Mouse (Mus musculus): ENCODE data around the gene Clec11a. TPM values are rescaled to one million over a fixed set of nuclear protein-coding genes. Genes with fewer than 3 reads are reported as not detected.
A peak's percentile ranks its signal among the peaks of the same experiment; 100 is the strongest.

Gene Clec11a
- polyA plus RNA-seq (2015; fragmentation: Nextera tagmentation; extraction: Ambion mirVana): 3.5 and 4.4 TPM in 2 replicates

- ATAC-seq: no peak
- Histone ChIP-seq H3K9ac (replicated peaks; ENCODE audit: low read depth, low read length) (no peak within 1 kb of the TSS; the same call in 1 of the 2 replicates), H3K36me3 (ENCODE audit: control insufficient read depth, insufficient read depth) (no peaks in the 10 kb centered on the region), H3K4me2 (ENCODE audit: low read length) (peak within 1 kb of the TSS; percentile 87), H3K4me3 (replicated peaks; ENCODE audit: low read length) (peak within 1 kb of the TSS; percentile 78; the same call in 1 of the 2 replicates), H3K9me3 (ENCODE audit: control insufficient read depth, low read length) (no peaks in the 10 kb centered on the region), H3K27me3 (replicated peaks; ENCODE audit: control insufficient read depth, insufficient read depth, low read length) (no peaks in the 10 kb centered on the region), H3K4me1 (replicated peaks; ENCODE audit: control insufficient read depth, insufficient read depth, low read length) (peaks cover 28% of the 10 kb centered on the region), H3K27ac (ENCODE audit: low read length) (peak within 1 kb of the TSS; percentile 35; the same call in 1 of the 2 replicates)
- 66% methylated on average over 6 of the region's 6 CpGs for WGBS
Observed at GRCm38 (mm10) chr7:44306516-44307240, at the start of gene Clec11a. Clec11a (minus strand) TSS chr7:44306902.

- H3K4me1 ChIP-seq (replicated peaks; ENCODE audit: control insufficient read depth, insufficient read depth, low read length): peaks cover 44% of the 10 kb centered on the region
- ATAC-seq: no peak
- peaks cover 72% of the 10 kb centered on the region for H3K27me3 ChIP-seq (replicated peaks; ENCODE audit: control insufficient read depth, insufficient read depth, low read length)
- H3K4me2 ChIP-seq (ENCODE audit: low read length): no peak overlapping the region
- no peaks in the 10 kb centered on the region for H3K9me3 ChIP-seq (ENCODE audit: control insufficient read depth, low read length)
- H3K36me3 ChIP-seq (ENCODE audit: control insufficient read depth, insufficient read depth): no peaks in the 10 kb centered on the region
- 54% methylated on average over 6 of the region's 6 CpGs for WGBS
- no peak overlapping the region for H3K4me3 ChIP-seq (replicated peaks; ENCODE audit: low read length)
- H3K9ac ChIP-seq (replicated peaks; ENCODE audit: low read depth, low read length): no peak overlapping the region
- no peak overlapping the region for H3K27ac ChIP-seq (ENCODE audit: low read length)
Observed at GRCm38 (mm10) chr7:44355411-44355810, 48.7 kb upstream of the Clec11a start.

GRCm38 (mm10) chr7:44353601-44354340, 47.1 kb upstream of the Clec11a start:
- Histone ChIP-seq H3K27ac (ENCODE audit: low read length) (no peak overlapping the region), H3K4me2 (ENCODE audit: low read length) (no peak overlapping the region), H3K36me3 (ENCODE audit: control insufficient read depth, insufficient read depth) (no peaks in the 10 kb centered on the region), H3K27me3 (replicated peaks; ENCODE audit: control insufficient read depth, insufficient read depth, low read length) (peaks cover 68% of the 10 kb centered on the region), H3K9me3 (ENCODE audit: control insufficient read depth, low read length) (no peaks in the 10 kb centered on the region), H3K9ac (replicated peaks; ENCODE audit: low read depth, low read length) (0 out of 2 replicates have a peak overlapping the region, but pooled peaks have one; percentile 6), H3K4me3 (replicated peaks; ENCODE audit: low read length) (no peak overlapping the region), H3K4me1 (replicated peaks; ENCODE audit: control insufficient read depth, insufficient read depth, low read length) (peaks cover 35% of the 10 kb centered on the region)
- 3% methylated on average over 35 of the region's 35 CpGs for WGBS
- no peak for ATAC-seq

GRCm38 (mm10) chr7:44352750-44353600, 46.3 kb upstream of the Clec11a start:
- WGBS: 2% methylated on average over 70 of the region's 71 CpGs
- H3K9ac ChIP-seq (replicated peaks; ENCODE audit: low read depth, low read length): peak overlapping the region; percentile 29; the same call in 1 of the 2 replicates
- H3K36me3 ChIP-seq (ENCODE audit: control insufficient read depth, insufficient read depth): no peaks in the 10 kb centered on the region
- H3K27me3 ChIP-seq (replicated peaks; ENCODE audit: control insufficient read depth, insufficient read depth, low read length): peaks cover 64% of the 10 kb centered on the region
- H3K4me1 ChIP-seq (replicated peaks; ENCODE audit: control insufficient read depth, insufficient read depth, low read length): peaks cover 35% of the 10 kb centered on the region
- no peak overlapping the region; the same call in 1 of the 2 replicates for H3K4me2 ChIP-seq (ENCODE audit: low read length)
- H3K4me3 ChIP-seq (replicated peaks; ENCODE audit: low read length): no peak overlapping the region
- ATAC-seq: no peak
- no peaks in the 10 kb centered on the region for H3K9me3 ChIP-seq (ENCODE audit: control insufficient read depth, low read length)
- H3K27ac ChIP-seq (ENCODE audit: low read length): no peak overlapping the region

GRCm38 (mm10) chr7:44351881-44352749, 45.4 kb upstream of the Clec11a start:
- peaks cover 56% of the 10 kb centered on the region for H3K27me3 ChIP-seq (replicated peaks; ENCODE audit: control insufficient read depth, insufficient read depth, low read length)
- peak overlapping the region; percentile 29 for H3K9ac ChIP-seq (replicated peaks; ENCODE audit: low read depth, low read length)
- no peaks in the 10 kb centered on the region for H3K36me3 ChIP-seq (ENCODE audit: control insufficient read depth, insufficient read depth)
- ATAC-seq: no peak; the same call in 1 of the 2 replicates
- no peak overlapping the region for H3K4me3 ChIP-seq (replicated peaks; ENCODE audit: low read length)
- H3K4me1 ChIP-seq (replicated peaks; ENCODE audit: control insufficient read depth, insufficient read depth, low read length): peaks cover 29% of the 10 kb centered on the region
- H3K9me3 ChIP-seq (ENCODE audit: control insufficient read depth, low read length): no peaks in the 10 kb centered on the region
- no peak overlapping the region for H3K27ac ChIP-seq (ENCODE audit: low read length)
- H3K4me2 ChIP-seq (ENCODE audit: low read length): no peak overlapping the region
- WGBS: 4% methylated on average over 63 of the region's 71 CpGs

GRCm38 (mm10) chr7:44350957-44351711, 44.4 kb upstream of the Clec11a start:
- Histone ChIP-seq H3K27me3 (replicated peaks; ENCODE audit: control insufficient read depth, insufficient read depth, low read length) (peaks cover 48% of the 10 kb centered on the region), H3K4me1 (replicated peaks; ENCODE audit: control insufficient read depth, insufficient read depth, low read length) (peaks cover 26% of the 10 kb centered on the region), H3K27ac (ENCODE audit: low read length) (no peak overlapping the region), H3K9me3 (ENCODE audit: control insufficient read depth, low read length) (no peaks in the 10 kb centered on the region), H3K4me2 (ENCODE audit: low read length) (peak overlapping the region; percentile 45), H3K36me3 (ENCODE audit: control insufficient read depth, insufficient read depth) (peaks cover 2% of the 10 kb centered on the region; the same call in 1 of the 2 replicates), H3K4me3 (replicated peaks; ENCODE audit: low read length) (peak overlapping the region; percentile 11), H3K9ac (replicated peaks; ENCODE audit: low read depth, low read length) (peak overlapping the region; percentile 34)
- peak; percentile 48 for ATAC-seq
- 4% methylated on average over 25 of the region's 25 CpGs for WGBS

- Histone ChIP-seq H3K4me3 (replicated peaks; ENCODE audit: low read length) (no peak overlapping the region), H3K9me3 (ENCODE audit: control insufficient read depth, low read length) (no peaks in the 10 kb centered on the region), H3K9ac (replicated peaks; ENCODE audit: low read depth, low read length) (no peak overlapping the region), H3K27me3 (replicated peaks; ENCODE audit: control insufficient read depth, insufficient read depth, low read length) (peaks cover 29% of the 10 kb centered on the region), H3K4me2 (ENCODE audit: low read length) (no peak overlapping the region), H3K36me3 (ENCODE audit: control insufficient read depth, insufficient read depth) (peaks cover 4% of the 10 kb centered on the region; the same call in 1 of the 2 replicates), H3K4me1 (replicated peaks; ENCODE audit: control insufficient read depth, insufficient read depth, low read length) (peaks cover 26% of the 10 kb centered on the region), H3K27ac (ENCODE audit: low read length) (no peak overlapping the region)
- 22% methylated on average over 3 of the region's 3 CpGs for WGBS
- ATAC-seq: no peak
Observed at GRCm38 (mm10) chr7:44349043-44349442, 42.3 kb upstream of the Clec11a start.

- no peak overlapping the region for H3K4me3 ChIP-seq (replicated peaks; ENCODE audit: low read length)
- peaks cover 8% of the 10 kb centered on the region; the same call in 1 of the 2 replicates for H3K36me3 ChIP-seq (ENCODE audit: control insufficient read depth, insufficient read depth)
- ATAC-seq: no peak
- no peak overlapping the region for H3K27ac ChIP-seq (ENCODE audit: low read length)
- no peak overlapping the region for H3K4me2 ChIP-seq (ENCODE audit: low read length)
- no peaks in the 10 kb centered on the region for H3K4me1 ChIP-seq (replicated peaks; ENCODE audit: control insufficient read depth, insufficient read depth, low read length)
- H3K27me3 ChIP-seq (replicated peaks; ENCODE audit: control insufficient read depth, insufficient read depth, low read length): no peaks in the 10 kb centered on the region
- 86% methylated on average over 12 of the region's 12 CpGs for WGBS
- H3K9me3 ChIP-seq (ENCODE audit: control insufficient read depth, low read length): no peaks in the 10 kb centered on the region
- no peak overlapping the region for H3K9ac ChIP-seq (replicated peaks; ENCODE audit: low read depth, low read length)
Observed at GRCm38 (mm10) chr7:44344622-44345021, 37.9 kb upstream of the Clec11a start.

Data from forebrain, embryonic 16.5 days (tissue).